9 mouse cellular contexts compared by ENCODE assay signal in genomic region chr3:87171201-87172100, GRCm38 (mm10). TPM values are rescaled to one million over a fixed set of nuclear protein-coding genes. Genes with fewer than 3 reads are reported as not detected.
DNase-seq lines count a peak whose midpoint lies in the region; ATAC-seq lines count a peak whose summit lies in the region.
"Had no signal": no experiment of that assay in that cellular context is flagged by ENCODE, and none has a peak within 500 bp of the region (broad histone marks: within the 10 kb centered on the region; RNA-seq: fewer than 3 reads in every experiment).

No protein-coding gene starts in this region.

- H3K4me1 ChIP-seq in liver, embryonic 12.5 days = peaks cover 61% of the 10 kb centered on the region

- no peak overlapping the region for H3K9ac ChIP-seq in liver, embryonic 12.5 days
- H3K9ac ChIP-seq: liver, embryonic 15.5 days had no signal

- peaks cover 53% of the 10 kb centered on the region for H3K27me3 ChIP-seq in liver, embryonic 12.5 days (replicated peaks)

- no peaks in the 10 kb centered on the region for H3K9me3 ChIP-seq in liver, embryonic 12.5 days (replicated peaks)
- H3K9me3 ChIP-seq: liver, embryonic 15.5 days had no signal

- ATAC-seq in liver, embryonic 12.5 days = no peak

- 51% methylated on average over 13 of the region's 13 CpGs for WGBS in liver, embryonic 12.5 days (ENCODE audit: insufficient replicate concordance)

- no peak overlapping the region for H3K27ac ChIP-seq in liver, embryonic 12.5 days
- H3K27ac ChIP-seq: liver, embryonic 15.5 days had no signal

- no peaks in the 10 kb centered on the region for H3K36me3 ChIP-seq in liver, embryonic 12.5 days
- H3K36me3 ChIP-seq: liver, embryonic 15.5 days had no signal

- peak overlapping the region; percentile 71 for H3K4me2 ChIP-seq in liver, embryonic 12.5 days

- peak; percentile 26 for DNase-seq in embryo, embryonic 10.5 days (ENCODE audit: low spot score)
- DNase-seq in embryo, embryonic 10 days (ENCODE audit: low spot score) = no peak
- DNase-seq in right cerebral cortex, postnatal 4 days = peak; percentile 5
- no peak for DNase-seq in right cerebral cortex, adult 2 months (ENCODE audit: low spot score in 2 of 2)
- no peak for DNase-seq in testis, postnatal 10 days (ENCODE audit: low spot score)
- DNase-seq in cerebellum, adult 8-10 months = no peak
- DNase-seq in embryo, embryonic 11 days = no peak

- peak overlapping the region; percentile 55; the same call in 1 of the 2 replicates for H3K4me3 ChIP-seq in liver, embryonic 12.5 days

RNA-seq across cellular contexts. Expression of gene Kirrel, which starts 3.1 kb away (rescaled TPM):
- 2.4 and 2.7 TPM in 2 replicates for polyA plus RNA-seq in liver, embryonic 12.5 days (2016; fragmentation: Nextera tagmentation; extraction: Ambion mirVana)

Comparison
In these comparisons a context has a peak if more than half of its experiments do, and no peak if none do; other contexts are left out.
1. DNase-seq: peak in embryo, embryonic 10.5 days (single experiment) and right cerebral cortex, postnatal 4 days (single experiment); none in embryo, embryonic 10 days (single experiment), right cerebral cortex, adult 2 months (0 of 2), testis, postnatal 10 days (single experiment), cerebellum, adult 8-10 months (single experiment) and embryo, embryonic 11 days (single experiment).